Mouse (Mus musculus): ENCODE results near the gene Alox5.

GRCm38 (mm10) chr6:116381605-116382004 is 79.4 kb downstream of the Alox5 start:
- no peak for TF ChIP-seq CTCF (IDR thresholded peaks at IDR 0.05; ENCODE audit: low read depth)
- no peak for TF ChIP-seq EP300 (IDR thresholded peaks at IDR 0.05; ENCODE audit: low read depth)
